Mouse (Mus musculus) stomach, embryonic 15.5 days (tissue): ENCODE data around the gene Notch1. TPM values are rescaled to one million over a fixed set of nuclear protein-coding genes. Genes with fewer than 3 reads are reported as not detected.

ENCODE experiments used
- ATAC-seq: fragments of 200-750 bp; cut with Nextera tagmentation; 2 replicates; pipeline ENCODE4 v1.8.0; 2017; ENCODE audit warnings: low read depth, moderate number of reproducible peaks, moderate TSS enrichment; ENCODE audit not compliant: insufficient read depth, low FRiP score
- H3K27ac ChIP-seq: fragments of 300-500 bp; sonication (generic); 2 replicates; pipeline ENCODE4 v1.5.1; 2015; ENCODE audit warnings: mild to moderate bottlenecking, inconsistent platforms
- H3K27me3 ChIP-seq: fragments of 300-500 bp; sonication (generic); replicated peaks from 2 replicates; pipeline ENCODE4 v1.6.1; 2015; ENCODE audit warnings: inconsistent platforms
- H3K36me3 ChIP-seq: fragments of 300-500 bp; sonication (generic); 2 replicates; pipeline ENCODE4 v1.6.1; 2015; ENCODE audit warnings: inconsistent platforms
- H3K4me1 ChIP-seq: fragments of 300-500 bp; sonication (generic); 2 replicates; pipeline ENCODE4 v1.6.1; 2015; ENCODE audit warnings: inconsistent platforms
- H3K4me2 ChIP-seq: fragments of 300-500 bp; sonication (generic); 2 replicates; pipeline ENCODE4 v1.6.1; 2015; ENCODE audit warnings: mild to moderate bottlenecking, inconsistent platforms
- H3K4me3 ChIP-seq: fragments of 300-500 bp; sonication (generic); replicated peaks from 2 replicates; pipeline ENCODE4 v1.5.1; 2015; ENCODE audit warnings: inconsistent platforms
- H3K9ac ChIP-seq: fragments of 300-500 bp; sonication (generic); 2 replicates; pipeline ENCODE4 v1.6.1; 2015; ENCODE audit warnings: inconsistent platforms
- H3K9me3 ChIP-seq: fragments of 300-500 bp; sonication (generic); 2 replicates; pipeline ENCODE4 v1.6.1; 2016; ENCODE audit warnings: inconsistent platforms
- WGBS: fragments of 180-500 bp; shearing (Covaris S2); methylation state at CpG from one replicate; pipeline ENCODE4 v1.1.7; 2015; 5-methylcytosine and 5-hydroxymethylcytosine counted together
- polyA plus RNA-seq: library from polyadenylated mRNA; unstranded; fragments of >200 nt; fragmentation: Nextera tagmentation; extraction: Ambion mirVana; gene quantifications from 2 replicates; pipeline ENCODE4 v1.2.1, GENCODE M21; 2015

The Notch1 gene
- polyA plus RNA-seq, 1 experiment from 2014 or later, result 16.1 TPM

GRCm38 (mm10) chr2:26485710-26486109 lies 30.8 kb downstream of the Notch1 start:
- 46% methylated on average over 7 of the region's 7 CpGs for WGBS
- Histone ChIP-seq H3K4me1 (peaks cover 84% of the 10 kb centered on the region), H3K27me3 (no peaks in the 10 kb centered on the region), H3K27ac (0 out of 2 replicates have a peak overlapping the region, but pooled peaks have one; percentile 11), H3K4me2 (no peak overlapping the region), H3K9ac (no peak overlapping the region), H3K36me3 (peaks cover 13% of the 10 kb centered on the region), H3K9me3 (no peaks in the 10 kb centered on the region), H3K4me3 (no peak overlapping the region)
- ATAC-seq, result no peak

GRCm38 (mm10) chr2:26485278-26485677 lies 31.2 kb downstream of the Notch1 start:
- Histone ChIP-seq H3K4me2 (no peak overlapping the region), H3K4me1 (peaks cover 80% of the 10 kb centered on the region), H3K9ac (no peak overlapping the region), H3K27ac (no peak overlapping the region), H3K27me3 (no peaks in the 10 kb centered on the region), H3K4me3 (no peak overlapping the region), H3K9me3 (no peaks in the 10 kb centered on the region), H3K36me3 (peaks cover 13% of the 10 kb centered on the region)
- no peak for ATAC-seq
- WGBS, result 76% methylated on average over 9 of the region's 9 CpGs

- H3K4me2 ChIP-seq, result no peak overlapping the region
- no peaks in the 10 kb centered on the region for H3K27me3 ChIP-seq
- no peaks in the 10 kb centered on the region for H3K9me3 ChIP-seq
- H3K4me3 ChIP-seq, result no peak overlapping the region
- H3K9ac ChIP-seq, result no peak overlapping the region
- ATAC-seq, result no peak
- WGBS, result 84% methylated on average over 10 of the region's 10 CpGs
- H3K4me1 ChIP-seq, result peaks cover 69% of the 10 kb centered on the region
- peak overlapping the region; percentile 86; the same call in 1 of the 2 replicates for H3K27ac ChIP-seq
- peaks cover 24% of the 10 kb centered on the region for H3K36me3 ChIP-seq
Observed at GRCm38 (mm10) chr2:26484169-26484568, 32.3 kb downstream of the Notch1 start.

GRCm38 (mm10) chr2:26483230-26483869 lies 33.1 kb downstream of the Notch1 start:
- H3K4me2 ChIP-seq, result peak overlapping the region; percentile 38

GRCm38 (mm10) chr2:26482824-26483223 lies 33.6 kb downstream of the Notch1 start:
- peak overlapping the region; percentile 86 for H3K27ac ChIP-seq
- peak overlapping the region; percentile 38 for H3K4me2 ChIP-seq
- H3K4me3 ChIP-seq, result no peak overlapping the region
- peaks cover 37% of the 10 kb centered on the region for H3K36me3 ChIP-seq
- peaks cover 55% of the 10 kb centered on the region for H3K4me1 ChIP-seq
- H3K27me3 ChIP-seq, result no peaks in the 10 kb centered on the region
- no peak for ATAC-seq
- WGBS, result 60% methylated on average over 3 of the region's 3 CpGs
- H3K9ac ChIP-seq, result no peak overlapping the region
- H3K9me3 ChIP-seq, result no peaks in the 10 kb centered on the region

More at GRCm38 (mm10) chr2:26483230-26483869, 33.1 kb downstream of the Notch1 start:
- Histone ChIP-seq H3K4me1 (peaks cover 61% of the 10 kb centered on the region), H3K9me3 (no peaks in the 10 kb centered on the region), H3K36me3 (peaks cover 32% of the 10 kb centered on the region), H3K4me3 (no peak overlapping the region), H3K27me3 (no peaks in the 10 kb centered on the region), H3K9ac (no peak overlapping the region), H3K27ac (peak overlapping the region; percentile 86)
- ATAC-seq, result no peak
- WGBS, result 43% methylated on average over 13 of the region's 13 CpGs

GRCm38 (mm10) chr2:26481724-26482495 lies 34.6 kb downstream of the Notch1 start:
- Histone ChIP-seq H3K4me2 (peak overlapping the region; percentile 38), H3K9ac (no peak overlapping the region), H3K27ac (peak overlapping the region; percentile 86), H3K27me3 (no peaks in the 10 kb centered on the region), H3K4me3 (no peak overlapping the region), H3K36me3 (peaks cover 46% of the 10 kb centered on the region), H3K4me1 (peaks cover 46% of the 10 kb centered on the region), H3K9me3 (no peaks in the 10 kb centered on the region)
- peak; percentile 83 for ATAC-seq
- WGBS, result 63% methylated on average over 10 of the region's 10 CpGs

- Histone ChIP-seq H3K9me3 (no peaks in the 10 kb centered on the region), H3K9ac (no peak overlapping the region), H3K27me3 (no peaks in the 10 kb centered on the region), H3K36me3 (peaks cover 54% of the 10 kb centered on the region), H3K4me1 (peaks cover 36% of the 10 kb centered on the region), H3K4me2 (no peak overlapping the region), H3K4me3 (no peak overlapping the region), H3K27ac (no peak overlapping the region)
- no peak for ATAC-seq
- WGBS, result 92% methylated on average over 12 of the region's 12 CpGs
Observed at GRCm38 (mm10) chr2:26480911-26481310, 35.6 kb downstream of the Notch1 start.

- H3K27me3 ChIP-seq, result no peaks in the 10 kb centered on the region
- H3K9me3 ChIP-seq, result no peaks in the 10 kb centered on the region
- H3K36me3 ChIP-seq, result peaks cover 63% of the 10 kb centered on the region
- WGBS, result 81% methylated on average over 2 of the region's 2 CpGs
- H3K9ac ChIP-seq, result no peak overlapping the region
- no peak for ATAC-seq
- H3K4me1 ChIP-seq, result peaks cover 16% of the 10 kb centered on the region
- H3K27ac ChIP-seq, result no peak overlapping the region
- no peak overlapping the region for H3K4me2 ChIP-seq
- no peak overlapping the region for H3K4me3 ChIP-seq
Observed at GRCm38 (mm10) chr2:26478685-26479205, 37.7 kb downstream of the Notch1 start.

- WGBS, result 96% methylated on average over 7 of the region's 7 CpGs
- no peaks in the 10 kb centered on the region for H3K27me3 ChIP-seq
- H3K4me1 ChIP-seq, result peaks cover 8% of the 10 kb centered on the region
- no peak overlapping the region for H3K4me3 ChIP-seq
- no peak for ATAC-seq
- no peak overlapping the region for H3K27ac ChIP-seq
- no peaks in the 10 kb centered on the region for H3K9me3 ChIP-seq
- peaks cover 60% of the 10 kb centered on the region for H3K36me3 ChIP-seq
- H3K9ac ChIP-seq, result no peak overlapping the region
- no peak overlapping the region for H3K4me2 ChIP-seq
Observed at GRCm38 (mm10) chr2:26477911-26478310, 38.6 kb downstream of the Notch1 start.

- no peak for ATAC-seq
- peak overlapping the region; percentile 64 for H3K27ac ChIP-seq
- H3K27me3 ChIP-seq, result no peaks in the 10 kb centered on the region
- 72% methylated on average over 13 of the region's 13 CpGs for WGBS
- H3K9ac ChIP-seq, result no peak overlapping the region
- no peak overlapping the region for H3K4me3 ChIP-seq
- no peaks in the 10 kb centered on the region for H3K4me1 ChIP-seq
- H3K9me3 ChIP-seq, result no peaks in the 10 kb centered on the region
- peaks cover 74% of the 10 kb centered on the region for H3K36me3 ChIP-seq
- H3K4me2 ChIP-seq, result no peak overlapping the region
Observed at GRCm38 (mm10) chr2:26475505-26476430, 40.7 kb downstream of the Notch1 start.

GRCm38 (mm10) chr2:26474789-26475504 lies 41.5 kb downstream of the Notch1 start:
- Histone ChIP-seq H3K9ac (no peak overlapping the region), H3K36me3 (peaks cover 77% of the 10 kb centered on the region), H3K27me3 (no peaks in the 10 kb centered on the region), H3K4me2 (no peak overlapping the region), H3K4me1 (no peaks in the 10 kb centered on the region), H3K27ac (peak overlapping the region; percentile 64), H3K9me3 (no peaks in the 10 kb centered on the region), H3K4me3 (no peak overlapping the region)
- WGBS, result 36% methylated on average over 9 of the region's 9 CpGs
- ATAC-seq, result no peak
